In the genomic region with DNA sequence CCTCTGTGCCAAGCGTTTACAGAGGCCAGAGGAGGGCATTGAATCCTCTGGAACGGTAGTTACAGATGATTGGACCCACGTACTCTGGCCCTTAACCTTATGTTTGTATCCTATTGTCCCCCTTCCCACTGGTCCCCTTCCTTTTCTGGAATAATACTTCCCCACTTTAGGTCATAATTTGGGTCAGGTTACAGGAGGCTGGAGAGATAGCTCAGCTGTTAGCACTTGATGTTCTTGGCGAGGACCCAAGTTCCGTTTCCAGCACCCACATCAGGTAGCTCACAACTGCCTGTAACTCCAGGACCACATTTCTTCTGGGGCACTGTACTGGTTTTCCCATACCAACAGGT, we compare ENCODE assay signal across 8 mouse cellular contexts. TPM values are rescaled to one million over a fixed set of nuclear protein-coding genes. Genes with fewer than 3 reads are reported as not detected.
A peak's percentile ranks its signal among the peaks of the same experiment; 100 is the strongest.
DNase-seq lines count a peak whose midpoint lies in the region; ATAC-seq and TF ChIP-seq lines count a peak whose summit lies in the region.

No protein-coding gene starts in this region.

- no peaks in the 10 kb centered on the region; the same call in 1 of the 2 replicates for H3K4me1 ChIP-seq in embryonic facial prominence, embryonic 11.5 days (ENCODE audit: control insufficient read depth, insufficient read depth, low read length)
- peaks cover 10% of the 10 kb centered on the region; the same call in 1 of the 2 replicates for H3K4me1 ChIP-seq in heart, postnatal 0 days (ENCODE audit: control insufficient read depth, insufficient read depth)
- peaks cover 16% of the 10 kb centered on the region for H3K4me1 ChIP-seq in limb, embryonic 13.5 days
- H3K4me1 ChIP-seq in neural tube, embryonic 12.5 days, result peaks cover 11% of the 10 kb centered on the region; the same call in 1 of the 2 replicates

- ATAC-seq in embryonic facial prominence, embryonic 11.5 days (replicated peaks; ENCODE audit: insufficient number of reproducible peaks, low FRiP score, low TSS enrichment, low read depth), result no peak
- ATAC-seq in heart, postnatal 0 days (ENCODE audit: insufficient read depth, low read depth), result no peak
- ATAC-seq in limb, embryonic 13.5 days (ENCODE audit: low FRiP score, low read depth), result no peak
- no peak for ATAC-seq in neural tube, embryonic 12.5 days (ENCODE audit: low FRiP score, low read depth)

- no peaks in the 10 kb centered on the region for H3K9me3 ChIP-seq in embryonic facial prominence, embryonic 11.5 days (replicated peaks; ENCODE audit: control insufficient read depth, low read length)
- H3K9me3 ChIP-seq in heart, postnatal 0 days (replicated peaks; ENCODE audit: control insufficient read depth, low read length), result no peaks in the 10 kb centered on the region
- H3K9me3 ChIP-seq in limb, embryonic 13.5 days, result no peaks in the 10 kb centered on the region
- H3K9me3 ChIP-seq in neural tube, embryonic 12.5 days, result no peaks in the 10 kb centered on the region

- peak overlapping the region; percentile 94; the same call in 1 of the 2 replicates for H3K27ac ChIP-seq in embryonic facial prominence, embryonic 11.5 days (replicated peaks; ENCODE audit: low read depth, low read length)
- H3K27ac ChIP-seq in heart, postnatal 0 days (ENCODE audit: low read depth), result peak overlapping the region; percentile 99
- 0 out of 2 replicates have a peak overlapping the region, but pooled peaks have one; percentile 93 for H3K27ac ChIP-seq in limb, embryonic 13.5 days
- peak overlapping the region; percentile 79; the same call in 1 of the 2 replicates for H3K27ac ChIP-seq in neural tube, embryonic 12.5 days

- no peaks in the 10 kb centered on the region for H3K36me3 ChIP-seq in C2C12 (ENCODE audit: control insufficient read depth, insufficient read depth)
- H3K36me3 ChIP-seq in embryonic facial prominence, embryonic 11.5 days (replicated peaks; ENCODE audit: control insufficient read depth, insufficient read depth, low read depth, low read length), result no peaks in the 10 kb centered on the region; the same call in none of the 2 replicates
- H3K36me3 ChIP-seq in heart, postnatal 0 days (replicated peaks; ENCODE audit: control insufficient read depth, insufficient read depth, low read length), result peaks cover 8% of the 10 kb centered on the region; the same call in 1 of the 2 replicates
- H3K36me3 ChIP-seq in limb, embryonic 13.5 days, result peaks cover 12% of the 10 kb centered on the region
- peaks cover 3% of the 10 kb centered on the region; the same call in 1 of the 2 replicates for H3K36me3 ChIP-seq in neural tube, embryonic 12.5 days

- peak overlapping the region; percentile 70 for H3K4me2 ChIP-seq in embryonic facial prominence, embryonic 11.5 days (ENCODE audit: low read depth, low read length)
- peak overlapping the region; percentile 90 for H3K4me2 ChIP-seq in heart, postnatal 0 days (ENCODE audit: low read depth, low read length)
- H3K4me2 ChIP-seq in limb, embryonic 13.5 days (replicated peaks), result peak overlapping the region; percentile 84
- peak overlapping the region; percentile 71 for H3K4me2 ChIP-seq in neural tube, embryonic 12.5 days (replicated peaks)

- peak overlapping the region; percentile 50 for H3K4me3 ChIP-seq in C2C12 (ENCODE audit: insufficient read depth, poor library complexity, severe bottlenecking)
- H3K4me3 ChIP-seq in embryonic facial prominence, embryonic 11.5 days (ENCODE audit: low read depth, low read length), result peak overlapping the region; percentile 46
- peak overlapping the region; percentile 69 for H3K4me3 ChIP-seq in heart, postnatal 0 days (ENCODE audit: low read depth, low read length)
- H3K4me3 ChIP-seq in limb, embryonic 13.5 days, result peak overlapping the region; percentile 63
- H3K4me3 ChIP-seq in neural tube, embryonic 12.5 days, result peak overlapping the region; percentile 54

- peaks cover 7% of the 10 kb centered on the region for H3K79me2 ChIP-seq in C2C12 (ENCODE audit: control insufficient read depth, insufficient read depth)

- no peak for TF ChIP-seq CTCF in C2C12 (IDR thresholded peaks at IDR 0.05; ENCODE audit: control insufficient read depth, insufficient read depth, insufficient read length)
- no peak for TF ChIP-seq CTCF in heart, postnatal 0 days (IDR thresholded peaks at IDR 0.05; ENCODE audit: low read depth)

- H3K27me3 ChIP-seq in C2C12 (ENCODE audit: control insufficient read depth, insufficient read depth, insufficient read length), result peaks cover 6% of the 10 kb centered on the region
- H3K27me3 ChIP-seq in embryonic facial prominence, embryonic 11.5 days (ENCODE audit: control insufficient read depth, insufficient read depth, low read length), result no peaks in the 10 kb centered on the region
- no peaks in the 10 kb centered on the region for H3K27me3 ChIP-seq in heart, postnatal 0 days (ENCODE audit: control insufficient read depth, insufficient read depth, low read length)
- no peaks in the 10 kb centered on the region for H3K27me3 ChIP-seq in limb, embryonic 13.5 days
- no peaks in the 10 kb centered on the region; the same call in 1 of the 2 replicates for H3K27me3 ChIP-seq in neural tube, embryonic 12.5 days (replicated peaks)

- WGBS in embryonic facial prominence, embryonic 11.5 days, result 24% methylated on average over 5 of the region's 5 CpGs
- 7% methylated on average over 5 of the region's 5 CpGs for WGBS in heart, postnatal 0 days
- 13% methylated on average over 5 of the region's 5 CpGs for WGBS in limb, embryonic 13.5 days
- 23% methylated on average over 5 of the region's 5 CpGs for WGBS in neural tube, embryonic 12.5 days

- no peak for TF ChIP-seq EP300 in heart, postnatal 0 days (IDR thresholded peaks at IDR 0.05; ENCODE audit: low read depth)

- peak; percentile 18 for DNase-seq in 3134 (ENCODE audit: extremely low read depth, insufficient read length, low spot score)
- peak; percentile 16 for DNase-seq in embryonic facial prominence, embryonic 11.5 days (ENCODE audit: low spot score)
- peak; percentile 17 for DNase-seq in heart, postnatal 0 days (ENCODE audit: low spot score)
- no peak for DNase-seq in spleen, adult 12 weeks (ENCODE audit: low spot score)
- no peak for DNase-seq in yolk sac, embryonic 10.5 days (ENCODE audit: low spot score)

- peaks cover 3% of the 10 kb centered on the region for H3K79me3 ChIP-seq in C2C12 (ENCODE audit: low read depth)

- peak overlapping the region; percentile 84 for H3K9ac ChIP-seq in embryonic facial prominence, embryonic 11.5 days (replicated peaks; ENCODE audit: low read length)
- peak overlapping the region; percentile 63; the same call in 1 of the 2 replicates for H3K9ac ChIP-seq in heart, postnatal 0 days (replicated peaks; ENCODE audit: low read depth, low read length)
- H3K9ac ChIP-seq in limb, embryonic 13.5 days, result peak overlapping the region; percentile 70
- H3K9ac ChIP-seq in neural tube, embryonic 12.5 days, result peak overlapping the region; percentile 64; the same call in 1 of the 2 replicates

- peak overlapping the region; percentile 30 for H3ac ChIP-seq in C2C12 (ENCODE audit: control insufficient read depth, insufficient read length, low read depth)

TF ChIP-seq in C2C12, 6 proteins besides CTCF, POLR2A, EP300 and RAD21 (continues in another document):
- no peak for TF ChIP-seq USF1 (IDR thresholded peaks at IDR 0.05; ENCODE audit: low read depth)

RNA-seq across cellular contexts. Expression of a gene that starts 0.7 kb away (rescaled TPM):
- polyA plus RNA-seq in C2C12 (2012; fragmentation: generic; extraction: Trizol), result 21.9 TPM
- 41.5 and 44.6 TPM in 2 replicates for polyA plus RNA-seq in embryonic facial prominence, embryonic 11.5 days (2014; fragmentation: Nextera tagmentation; extraction: Ambion mirVana)
- 47.8 and 77.9 TPM in 2 replicates for total RNA-seq in heart, postnatal 0 days (2014; rRNA removed; ENCODE audit: low replicate concordance)
- polyA plus RNA-seq in heart, postnatal 0 days (2015; fragmentation: Nextera tagmentation; extraction: Ambion mirVana), result 25.7 and 26.4 TPM in 2 replicates
- 49.8 and 54.1 TPM in 2 replicates for polyA plus RNA-seq in limb, embryonic 13.5 days (2015; fragmentation: Nextera tagmentation; extraction: Ambion mirVana)
- polyA plus RNA-seq in neural tube, embryonic 12.5 days (2016; fragmentation: Nextera tagmentation; extraction: Ambion mirVana), result 33.8 and 34.3 TPM in 2 replicates

RNA-seq across cellular contexts. Expression of a gene that starts 5.2 kb away (rescaled TPM):
- polyA plus RNA-seq in C2C12 (2012; fragmentation: generic; extraction: Trizol), result not detected
- 0.13 and 0.18 TPM in 2 replicates for polyA plus RNA-seq in embryonic facial prominence, embryonic 11.5 days (2014; fragmentation: Nextera tagmentation; extraction: Ambion mirVana)
- 0.15 TPM in 1 of 2 replicates, not detected in the other for total RNA-seq in heart, postnatal 0 days (2014; rRNA removed; ENCODE audit: low replicate concordance)
- 0.01 TPM in 1 of 2 replicates, not detected in the other for polyA plus RNA-seq in heart, postnatal 0 days (2015; fragmentation: Nextera tagmentation; extraction: Ambion mirVana)
- polyA plus RNA-seq in limb, embryonic 13.5 days (2015; fragmentation: Nextera tagmentation; extraction: Ambion mirVana), result 0.10 and 0.13 TPM in 2 replicates
- polyA plus RNA-seq in neural tube, embryonic 12.5 days (2016; fragmentation: Nextera tagmentation; extraction: Ambion mirVana), result 0.14 and 0.20 TPM in 2 replicates

RNA-seq across cellular contexts. Expression of a gene that starts 30.2 kb away (rescaled TPM):
- polyA plus RNA-seq in C2C12 (2012; fragmentation: generic; extraction: Trizol), result not detected
- polyA plus RNA-seq in embryonic facial prominence, embryonic 11.5 days (2014; fragmentation: Nextera tagmentation; extraction: Ambion mirVana), result 0.88 and 0.97 TPM in 2 replicates
- 2.0 TPM in 2 replicates for total RNA-seq in heart, postnatal 0 days (2014; rRNA removed; ENCODE audit: low replicate concordance)
- polyA plus RNA-seq in heart, postnatal 0 days (2015; fragmentation: Nextera tagmentation; extraction: Ambion mirVana), result 1.2 and 3.6 TPM in 2 replicates
- 1.7 and 2.1 TPM in 2 replicates for polyA plus RNA-seq in limb, embryonic 13.5 days (2015; fragmentation: Nextera tagmentation; extraction: Ambion mirVana)
- 0.89 and 0.94 TPM in 2 replicates for polyA plus RNA-seq in neural tube, embryonic 12.5 days (2016; fragmentation: Nextera tagmentation; extraction: Ambion mirVana)

RNA-seq across cellular contexts. Expression of a gene that starts 43.4 kb away (rescaled TPM):
- polyA plus RNA-seq in C2C12 (2012; fragmentation: generic; extraction: Trizol), result 7.5 TPM
- 28.2 and 28.9 TPM in 2 replicates for polyA plus RNA-seq in embryonic facial prominence, embryonic 11.5 days (2014; fragmentation: Nextera tagmentation; extraction: Ambion mirVana)
- 4.1 and 13.2 TPM in 2 replicates for total RNA-seq in heart, postnatal 0 days (2014; rRNA removed; ENCODE audit: low replicate concordance)
- 17.8 and 19.0 TPM in 2 replicates for polyA plus RNA-seq in heart, postnatal 0 days (2015; fragmentation: Nextera tagmentation; extraction: Ambion mirVana)
- 25.2 and 25.4 TPM in 2 replicates for polyA plus RNA-seq in limb, embryonic 13.5 days (2015; fragmentation: Nextera tagmentation; extraction: Ambion mirVana)
- 23.4 and 28.4 TPM in 2 replicates for polyA plus RNA-seq in neural tube, embryonic 12.5 days (2016; fragmentation: Nextera tagmentation; extraction: Ambion mirVana)

RNA-seq across cellular contexts. Expression of a gene that starts 43.5 kb away (rescaled TPM):
- polyA plus RNA-seq in C2C12 (2012; fragmentation: generic; extraction: Trizol), result 30.5 TPM
- polyA plus RNA-seq in embryonic facial prominence, embryonic 11.5 days (2014; fragmentation: Nextera tagmentation; extraction: Ambion mirVana), result 19.6 and 20.4 TPM in 2 replicates
- total RNA-seq in heart, postnatal 0 days (2014; rRNA removed; ENCODE audit: low replicate concordance), result 10.8 and 21.9 TPM in 2 replicates
- polyA plus RNA-seq in heart, postnatal 0 days (2015; fragmentation: Nextera tagmentation; extraction: Ambion mirVana), result 6.8 and 7.3 TPM in 2 replicates
- 27.6 and 29.2 TPM in 2 replicates for polyA plus RNA-seq in limb, embryonic 13.5 days (2015; fragmentation: Nextera tagmentation; extraction: Ambion mirVana)
- 28.2 and 28.4 TPM in 2 replicates for polyA plus RNA-seq in neural tube, embryonic 12.5 days (2016; fragmentation: Nextera tagmentation; extraction: Ambion mirVana)

Comparison
In these comparisons a context has a peak if more than half of its experiments do, and no peak if none do; other contexts are left out.
1. DNase-seq: peak in 3134 (single experiment), embryonic facial prominence, embryonic 11.5 days (single experiment) and heart, postnatal 0 days (single experiment); none in spleen, adult 12 weeks (single experiment) and yolk sac, embryonic 10.5 days (single experiment).
2. Peak in every context shown above with its lines, with median percentiles within 50 percentile points of each other: H3K4me3 ChIP-seq, H3K27ac ChIP-seq, H3K4me2 ChIP-seq and H3K9ac ChIP-seq.